Mouse (Mus musculus) ovary, postnatal 36 days (tissue): ENCODE results near the gene Sh3pxd2b.

Source experiments
- DNase-seq: peaks from one replicate; pipeline ENCODE4 v3.0.0; 2022; ENCODE audit warnings: low spot score, mixed read lengths

Sh3pxd2b gene

DNA sequence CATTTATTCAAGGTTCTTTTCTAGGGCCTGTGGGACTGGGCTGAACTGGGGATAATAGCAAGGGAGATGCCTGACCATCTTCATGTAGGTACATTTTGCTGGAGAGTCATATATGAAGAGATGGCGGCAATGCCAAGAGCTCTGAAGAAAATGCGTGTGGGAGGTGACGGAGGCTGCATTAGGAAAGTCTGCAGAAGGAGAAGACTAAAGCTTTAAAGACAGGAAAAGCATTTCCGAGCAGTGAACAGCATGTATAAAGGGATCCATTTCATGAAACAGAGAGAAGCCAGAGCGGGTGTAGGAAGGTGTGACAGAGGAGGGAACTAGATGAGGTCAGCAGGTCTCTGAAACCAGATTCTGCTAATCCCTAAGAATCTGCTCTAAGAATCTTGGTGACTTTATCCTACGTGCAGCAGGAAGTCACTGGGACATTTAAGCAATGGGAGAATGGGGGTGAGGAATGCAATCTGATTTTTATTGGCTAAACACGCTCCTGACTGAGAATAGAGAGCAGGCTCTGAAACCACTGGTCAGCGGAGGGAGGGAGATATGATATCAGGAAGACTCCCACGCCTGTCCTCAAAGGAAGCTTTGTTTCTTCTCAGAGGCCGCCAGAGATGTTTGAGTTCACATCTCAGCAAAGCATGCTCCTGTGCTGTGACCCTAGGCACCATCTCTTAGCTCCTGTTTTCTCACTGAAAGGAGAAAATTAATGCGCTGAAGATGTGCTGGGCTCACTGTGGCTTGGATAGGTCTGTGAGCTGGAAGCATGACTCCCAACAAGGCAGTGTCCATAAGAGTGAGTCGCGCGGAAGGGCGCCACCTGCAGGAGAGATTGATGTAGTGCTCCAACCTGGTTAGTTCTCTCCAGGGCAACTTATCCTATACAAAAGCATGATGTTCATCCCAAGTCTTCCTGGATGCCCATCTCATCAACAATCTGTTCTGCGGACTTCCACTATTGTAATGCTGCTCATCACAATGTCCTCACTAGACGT, 6.8 kb upstream of the Sh3pxd2b start:
- DNase-seq: peak; percentile 53

DNA sequence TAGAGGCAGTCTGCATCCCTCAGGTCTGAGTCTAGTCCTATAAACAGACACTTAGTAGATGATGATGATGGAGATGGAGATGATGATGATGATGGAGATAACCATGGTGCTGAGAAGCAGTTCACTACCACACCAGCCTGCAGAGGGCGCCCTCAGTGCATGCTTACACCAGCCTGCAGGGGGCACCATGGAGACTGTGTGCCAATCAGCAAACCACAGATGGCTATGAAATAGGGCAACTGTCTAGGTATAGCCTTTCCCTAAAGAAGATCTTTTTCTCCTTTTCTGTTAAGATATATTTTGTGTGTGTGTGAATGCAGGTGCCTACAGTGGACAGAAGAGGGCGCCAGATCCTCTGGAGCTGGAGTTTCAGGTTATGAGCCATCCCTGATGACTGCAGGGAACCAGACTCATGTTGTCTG, 4.8 kb upstream of the Sh3pxd2b start:
- DNase-seq: peak; percentile 24

DNA sequence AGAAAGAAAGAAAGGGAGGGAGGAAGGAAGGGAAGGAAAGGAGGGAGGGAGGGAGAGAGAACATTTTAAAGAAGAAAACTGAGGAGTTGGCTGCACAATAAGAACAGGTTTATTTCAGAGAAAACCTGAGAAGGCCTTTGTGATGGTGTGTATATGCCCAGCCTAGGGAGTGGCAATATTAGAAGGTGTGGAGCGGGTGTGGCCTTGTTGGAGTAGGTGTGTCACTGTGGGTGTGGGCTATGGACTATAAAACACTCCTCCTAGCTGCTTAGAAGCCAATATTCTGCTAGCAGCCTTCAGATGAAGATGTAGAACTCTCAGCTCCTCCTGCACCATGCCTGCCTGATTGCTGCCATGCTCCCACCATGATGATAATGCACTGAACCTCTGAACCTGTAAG, 4.3 kb upstream of the Sh3pxd2b start:
- DNase-seq: no peak

DNA sequence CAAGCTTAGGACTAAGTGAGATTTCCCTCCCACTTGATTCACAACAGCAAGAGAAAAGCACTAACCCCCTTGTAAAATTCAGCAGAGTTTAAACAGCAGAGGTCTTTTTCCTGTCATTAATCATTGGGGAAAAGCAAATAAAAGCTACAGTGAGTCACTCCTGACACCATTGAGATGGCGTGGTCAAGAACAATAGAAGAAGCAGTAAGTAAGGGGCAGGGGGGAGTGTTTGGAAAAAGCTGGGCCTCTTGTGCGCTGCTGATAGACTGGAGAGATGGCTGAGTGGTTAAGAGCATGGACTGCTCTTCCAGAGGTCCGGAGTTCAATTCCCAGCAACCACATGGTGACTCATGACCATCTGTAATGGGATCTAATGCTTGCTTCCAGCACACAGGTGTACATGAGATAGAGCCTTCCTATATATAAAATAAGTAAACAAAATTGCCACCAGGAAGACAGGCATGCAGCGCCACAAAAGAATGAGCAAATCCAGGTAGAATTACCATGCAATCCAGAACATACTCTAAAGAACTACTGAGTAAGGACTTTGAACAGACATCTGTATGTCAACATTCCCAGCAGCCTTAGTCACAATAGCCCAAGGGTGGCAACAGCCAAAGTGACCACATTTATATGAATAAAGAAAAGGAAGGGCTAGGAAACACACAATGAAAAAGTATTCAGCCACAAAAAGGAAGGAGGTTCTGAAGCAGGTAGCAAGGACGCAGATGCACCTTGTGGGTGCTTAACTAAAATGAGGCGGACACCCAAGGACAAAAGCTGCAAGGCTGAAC, 1.9 kb upstream of the Sh3pxd2b start:
- DNase-seq: no peak

DNA sequence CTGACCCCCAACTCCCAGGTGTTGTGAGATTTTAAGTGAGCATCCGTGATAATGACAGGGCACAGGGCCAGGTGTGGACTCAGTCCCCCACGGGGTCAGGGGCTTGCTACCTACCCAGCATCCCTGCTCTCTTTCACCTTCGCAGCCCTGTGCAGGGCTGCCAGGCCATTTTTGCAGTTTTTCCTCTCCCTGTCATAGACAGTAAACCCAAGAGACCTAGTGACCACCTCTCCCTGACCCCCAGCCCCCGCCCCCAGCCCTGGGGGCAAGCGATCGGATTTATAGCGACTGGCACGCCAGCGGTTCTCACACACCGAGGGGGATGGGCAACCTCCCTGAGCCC, 385 bp upstream of the Sh3pxd2b start:
- DNase-seq: no peak

DNA sequence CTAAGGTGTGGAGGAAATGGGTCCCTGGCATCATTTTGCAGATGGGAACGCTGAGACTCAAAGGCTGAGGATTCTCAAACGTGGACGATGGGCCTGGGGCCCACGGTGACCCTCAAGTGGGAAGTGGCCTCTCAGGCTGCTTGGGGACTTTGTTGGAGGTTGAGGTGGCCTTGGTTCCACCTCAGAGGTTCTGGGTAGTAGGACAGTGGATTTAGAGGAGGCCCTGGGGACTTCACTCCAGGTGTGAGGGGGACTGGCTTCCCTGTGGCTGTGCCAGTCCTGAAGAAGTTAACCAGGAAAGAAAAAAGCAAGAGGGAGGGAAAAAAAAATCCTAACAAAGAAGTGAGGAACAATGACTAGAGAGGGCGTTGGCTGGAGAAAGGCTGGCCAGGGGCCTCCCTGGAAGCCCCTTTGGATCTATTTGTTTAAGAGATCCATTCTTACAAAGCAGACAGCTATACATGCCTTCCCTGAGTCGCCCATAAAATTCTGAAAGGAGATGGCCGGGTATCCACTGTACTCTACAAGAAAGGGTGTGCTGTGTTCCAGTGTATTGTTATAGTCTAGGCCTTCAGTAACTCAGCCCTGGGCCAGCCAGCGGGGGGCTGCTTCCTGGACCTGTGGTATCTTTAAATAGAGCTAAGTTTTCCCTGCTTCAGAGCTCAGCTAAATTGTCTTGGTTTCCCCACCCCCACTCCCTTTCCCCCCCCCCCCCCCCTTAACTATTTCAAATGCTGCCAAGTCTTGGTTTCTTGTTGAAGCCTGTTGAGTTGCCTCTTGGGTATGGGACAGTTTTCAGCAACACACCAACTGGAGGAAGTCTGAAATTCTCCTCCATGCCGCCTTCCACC, 1.0 kb downstream of the Sh3pxd2b start:
- DNase-seq: no peak

DNA sequence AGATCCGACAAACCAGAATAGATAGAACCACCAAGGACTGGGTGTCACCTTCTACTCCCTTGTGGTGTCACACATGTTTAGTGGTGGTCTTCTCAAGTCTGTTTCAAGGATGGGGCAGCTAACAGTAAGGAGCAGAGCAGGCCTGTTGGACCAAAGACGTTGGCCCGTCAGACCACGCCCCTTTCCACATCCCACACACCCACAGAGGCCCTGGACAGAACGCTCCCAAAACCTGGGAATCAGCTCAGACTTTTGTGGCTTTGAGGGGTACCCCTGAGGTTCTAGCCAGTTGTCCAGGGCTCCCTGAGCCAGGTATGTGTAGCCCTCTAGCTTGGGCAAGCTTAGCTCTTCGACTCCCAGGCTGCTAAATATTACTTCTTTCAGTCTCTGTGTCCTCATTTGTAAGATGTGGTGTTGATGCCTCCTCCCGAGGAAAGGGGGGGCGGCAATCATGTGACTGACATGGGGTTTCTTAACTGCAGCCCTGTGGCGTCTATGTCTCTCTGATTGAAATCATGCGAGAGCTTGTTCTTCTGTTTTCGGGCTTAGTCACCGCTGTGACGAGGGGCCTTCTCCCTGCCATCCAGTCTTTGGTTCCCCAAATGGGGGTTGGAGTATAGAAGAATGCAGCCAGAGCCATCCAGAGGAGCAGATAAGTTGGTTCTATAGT, 1.8 kb downstream of the Sh3pxd2b start:
- DNase-seq: no peak

DNA sequence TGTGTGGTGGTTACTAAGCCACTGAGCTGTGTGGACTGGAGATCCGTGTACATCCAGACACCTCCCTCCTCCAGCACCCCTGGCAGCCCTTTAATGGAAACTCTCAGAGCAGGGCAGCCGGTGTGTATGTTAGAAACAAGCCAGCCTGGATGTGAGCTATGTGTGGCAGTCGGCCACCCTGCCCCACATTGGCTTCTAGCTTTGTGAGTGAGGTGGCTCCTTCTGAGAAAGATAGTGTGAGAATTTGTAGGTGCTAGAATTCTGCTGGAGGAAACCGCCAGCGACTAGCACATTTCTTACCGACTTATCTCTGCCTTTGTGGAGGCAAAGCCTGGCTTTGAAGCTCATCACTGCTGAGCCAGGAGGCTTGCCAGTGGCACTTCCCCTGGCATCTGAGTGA, 5.3 kb downstream of the Sh3pxd2b start:
- DNase-seq: no peak

DNA sequence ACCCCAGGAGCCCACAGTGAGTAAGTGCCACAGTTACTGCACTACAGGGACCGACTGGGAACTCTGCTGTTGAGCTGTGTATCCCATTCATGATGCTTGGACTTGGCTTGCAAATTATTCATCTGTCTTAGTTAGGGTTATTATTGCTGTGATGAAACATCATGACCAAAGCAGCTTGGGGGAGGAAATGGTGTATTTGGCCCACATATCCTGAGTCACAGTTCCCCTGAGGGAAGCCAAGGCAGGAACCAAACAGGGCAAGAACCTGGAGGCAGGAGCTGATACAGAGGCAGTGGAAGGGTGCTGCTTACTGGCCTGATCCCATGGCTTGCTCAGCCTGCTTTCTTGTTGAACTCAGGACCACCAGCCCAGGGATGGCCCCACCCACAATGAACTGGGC, 7.8 kb downstream of the Sh3pxd2b start:
- no peak for DNase-seq

DNA sequence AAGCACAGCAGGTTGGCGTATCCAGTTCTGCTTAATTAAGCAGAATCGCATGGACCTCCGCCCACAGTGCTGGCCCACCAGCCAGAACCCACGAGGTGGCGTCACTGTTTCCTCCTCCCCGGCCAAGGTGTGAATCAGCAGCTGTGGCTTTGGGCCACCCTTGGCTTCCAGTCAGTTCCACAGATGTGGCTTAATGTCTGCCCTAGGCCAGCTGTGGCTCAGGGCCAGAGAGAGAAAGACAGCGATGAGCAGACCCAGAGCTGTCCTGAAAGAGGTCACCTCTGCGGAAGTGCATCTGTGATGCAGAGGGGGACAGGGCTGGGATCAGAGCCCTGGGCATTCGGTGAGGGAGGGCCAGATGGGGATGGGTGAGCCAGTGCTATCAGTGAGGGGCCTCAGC, 10.1 kb downstream of the Sh3pxd2b start:
- DNase-seq: peak; percentile 44

DNA sequence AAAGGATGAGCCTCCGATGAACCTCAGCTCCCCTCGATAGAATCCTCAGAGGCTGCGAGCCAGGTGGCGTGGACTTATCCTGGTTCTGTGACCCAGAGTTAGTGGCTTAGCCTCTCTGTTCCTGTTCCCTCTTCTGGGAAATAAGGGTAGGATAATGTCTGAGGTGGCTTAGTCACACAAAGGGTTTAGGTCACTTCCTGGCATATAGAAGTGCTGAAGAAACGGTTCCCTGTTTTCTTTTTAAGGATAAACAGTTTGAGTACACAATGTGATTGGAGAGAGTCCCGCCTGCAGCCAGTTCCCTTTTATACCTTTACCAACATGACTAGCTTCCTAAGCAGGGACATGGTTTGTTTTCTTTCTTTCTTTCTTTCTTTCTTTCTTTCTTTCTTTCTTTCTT, 10.8 kb downstream of the Sh3pxd2b start:
- DNase-seq: no peak

DNA sequence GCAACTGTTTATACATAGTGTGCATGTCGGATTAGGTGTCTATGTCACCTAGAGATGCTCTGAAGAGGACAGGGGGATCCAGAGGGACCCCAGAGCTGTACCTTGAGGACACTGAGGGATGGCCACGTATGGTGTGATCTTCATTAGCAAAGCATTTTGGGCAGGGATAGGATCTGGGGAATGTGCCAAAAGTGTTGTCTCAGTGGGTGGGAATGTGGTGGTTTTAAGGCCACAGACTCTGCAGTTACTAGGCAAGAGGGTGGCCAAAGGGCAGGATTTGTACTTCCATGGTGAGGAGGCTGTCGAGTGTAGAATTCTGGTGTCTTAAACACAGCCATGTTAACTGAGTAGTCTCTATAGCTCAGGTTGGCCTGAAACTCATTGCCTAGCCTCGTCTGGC, 11.9 kb downstream of the Sh3pxd2b start:
- no peak for DNase-seq

DNA sequence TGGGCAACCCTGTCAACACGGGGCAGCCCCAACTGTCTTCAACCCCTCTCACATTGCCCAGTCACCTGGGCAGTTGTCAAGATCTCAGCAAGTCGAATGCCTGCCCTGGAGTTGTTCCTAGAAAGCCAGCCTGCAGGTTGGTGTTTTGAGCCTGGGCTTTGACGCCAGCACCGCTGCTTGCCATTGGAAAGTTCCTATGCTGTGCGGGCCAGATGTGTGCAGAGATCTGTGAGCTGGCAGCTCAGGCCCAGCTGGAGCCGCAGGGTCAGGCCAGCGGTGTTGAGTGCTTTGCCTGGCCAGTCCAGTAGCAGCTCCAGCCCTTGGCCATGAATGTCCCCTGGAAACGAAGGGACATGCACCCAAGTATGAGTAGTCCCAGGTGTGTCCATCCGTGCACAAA, 14.2 kb downstream of the Sh3pxd2b start:
- DNase-seq: no peak

DNA sequence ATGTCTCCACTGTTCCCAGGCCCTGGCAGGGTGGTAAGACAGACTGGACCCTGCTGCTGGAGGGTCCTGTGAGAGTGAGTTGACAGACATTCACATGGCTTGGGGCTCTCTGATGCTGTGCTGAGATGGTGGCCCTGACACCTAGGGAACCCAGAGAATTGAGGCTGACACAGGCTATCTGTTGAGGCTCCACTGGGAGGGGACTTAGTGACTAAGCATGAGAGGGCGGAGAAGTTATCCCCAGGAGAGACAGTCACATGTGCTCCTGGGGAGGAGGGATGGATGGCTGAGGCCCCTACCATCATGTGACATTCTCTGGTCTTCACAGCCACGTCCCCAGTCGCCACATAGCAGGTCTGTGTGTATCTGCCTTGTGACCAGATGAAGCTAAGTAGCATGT, 15.6 kb downstream of the Sh3pxd2b start:
- DNase-seq: no peak

DNA sequence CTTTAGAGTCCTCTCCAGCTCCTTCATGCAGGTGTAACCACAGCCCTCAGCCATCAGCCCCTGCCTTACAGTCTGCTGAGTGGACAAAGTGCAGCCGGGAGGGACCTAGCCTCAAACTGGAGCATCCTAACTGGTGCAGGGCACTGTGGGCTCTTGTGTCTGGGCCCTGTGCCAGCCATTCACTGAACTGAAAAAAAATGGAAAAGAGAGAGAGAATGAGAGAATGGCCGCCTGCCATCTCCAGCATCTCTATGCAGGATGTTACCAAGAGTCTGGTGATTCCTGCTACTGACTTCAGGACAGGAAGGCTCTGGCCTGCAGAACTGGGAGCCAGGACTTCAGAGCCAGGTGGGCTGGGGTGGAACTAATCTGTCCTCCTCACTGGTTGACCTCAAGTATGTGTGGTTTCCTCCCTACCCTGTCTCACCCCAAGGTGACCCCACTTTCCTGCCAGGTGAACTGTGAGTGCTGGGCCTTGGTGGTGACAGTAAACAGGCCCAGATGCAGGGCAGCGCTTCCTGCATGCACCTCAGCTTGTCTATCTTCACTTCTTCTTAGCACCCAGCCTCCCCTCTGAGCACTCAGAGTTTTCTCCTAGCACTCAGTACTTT, 16.1 kb downstream of the Sh3pxd2b start:
- DNase-seq: no peak

DNA sequence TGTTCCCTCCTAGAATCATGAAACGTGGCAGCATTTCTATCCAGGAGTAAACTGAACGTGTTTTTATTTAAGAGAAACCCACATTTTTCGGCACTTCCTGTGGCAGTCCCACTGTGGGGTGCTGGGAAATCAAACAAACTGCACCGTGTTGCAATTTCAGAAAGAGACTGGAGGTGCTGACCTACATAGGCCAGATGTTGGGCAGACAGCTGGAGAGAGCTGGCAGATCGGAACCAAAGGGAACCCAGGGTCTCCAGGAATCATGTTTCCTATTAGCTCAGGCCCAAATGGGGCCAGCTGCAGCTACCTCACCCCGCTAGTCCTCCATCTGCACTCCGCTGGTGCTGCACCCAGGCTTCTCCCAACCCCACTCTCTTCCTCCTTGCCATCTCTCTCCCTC, 16.8 kb downstream of the Sh3pxd2b start:
- no peak for DNase-seq

DNA sequence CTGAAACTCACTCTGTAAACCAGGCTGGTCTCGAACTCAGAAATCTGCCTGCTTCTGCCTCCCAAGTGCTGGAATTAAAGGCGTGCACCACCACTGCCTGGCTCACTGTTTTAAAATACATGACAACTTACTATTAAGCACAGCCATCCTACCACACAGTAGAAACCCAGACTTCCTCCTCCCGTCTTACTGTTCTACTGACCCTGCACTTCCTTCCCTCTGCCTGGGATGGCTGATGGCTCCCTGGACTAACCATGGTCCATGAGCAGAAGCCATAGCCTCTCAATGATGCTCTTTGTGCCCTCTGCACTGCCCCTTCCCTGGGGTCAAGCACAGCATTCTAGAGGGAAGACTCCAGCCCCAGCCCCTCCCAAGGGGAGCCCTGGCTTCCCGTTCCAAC, 17.9 kb downstream of the Sh3pxd2b start:
- no peak for DNase-seq

DNA sequence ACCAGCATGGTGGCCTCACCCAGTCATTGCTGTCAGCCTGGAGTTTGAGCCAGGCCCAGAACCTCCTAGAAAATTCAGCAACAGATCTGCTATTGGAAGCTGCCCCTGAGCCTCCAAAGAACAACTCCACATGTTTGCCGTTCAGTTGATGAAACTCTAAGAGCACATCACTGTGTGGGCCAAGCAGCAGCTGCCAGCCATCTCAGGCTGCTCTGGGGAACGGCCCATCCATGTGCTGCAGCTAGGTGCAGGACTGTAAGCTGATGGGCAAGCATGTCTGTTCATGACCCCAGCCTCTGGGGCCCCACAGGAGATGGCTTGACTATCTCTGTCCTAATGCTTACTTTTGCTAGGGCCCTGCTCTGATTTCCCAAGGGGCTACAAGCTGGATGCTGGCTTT, 19.4 kb downstream of the Sh3pxd2b start:
- no peak for DNase-seq

DNA sequence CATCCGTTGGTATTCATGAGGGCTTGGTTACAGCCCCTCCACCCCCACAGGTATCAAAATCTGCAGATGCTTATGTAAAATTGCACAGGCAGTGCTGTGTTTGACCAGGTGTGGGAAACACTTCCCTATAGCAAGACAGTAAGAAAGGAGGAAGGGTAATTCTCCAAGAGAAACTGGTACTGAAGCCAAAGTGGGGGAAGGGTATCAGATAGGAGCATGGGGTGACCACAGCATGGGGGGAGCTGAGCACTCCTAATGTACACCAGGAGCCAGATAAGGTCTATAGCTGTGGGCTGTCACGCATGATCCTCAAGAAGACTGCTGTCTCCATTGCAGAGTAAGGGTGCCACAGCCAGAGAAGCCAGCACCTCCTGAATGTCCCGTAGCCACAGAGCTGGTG, 21.4 kb downstream of the Sh3pxd2b start:
- DNase-seq: no peak

DNA sequence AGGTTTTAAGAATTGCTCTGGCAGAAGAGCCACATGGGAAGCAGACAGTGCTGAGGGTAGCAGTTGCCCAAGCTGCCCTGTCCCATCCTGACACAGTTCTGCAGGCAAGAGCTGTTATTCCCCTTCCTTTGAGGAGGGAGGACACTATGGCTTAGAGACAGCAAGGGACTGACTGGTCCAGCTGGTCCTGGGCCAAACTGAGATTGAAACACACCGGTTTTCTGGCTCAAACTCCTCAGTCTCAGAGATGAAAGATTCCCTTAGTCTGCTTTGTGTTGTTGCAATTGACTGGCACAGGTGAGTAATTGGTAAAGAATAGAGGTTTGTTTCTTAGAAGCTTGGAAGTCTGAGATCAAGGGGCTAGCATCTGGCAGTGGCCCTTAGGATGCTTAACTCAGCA, 23.3 kb downstream of the Sh3pxd2b start:
- DNase-seq: no peak

DNA sequence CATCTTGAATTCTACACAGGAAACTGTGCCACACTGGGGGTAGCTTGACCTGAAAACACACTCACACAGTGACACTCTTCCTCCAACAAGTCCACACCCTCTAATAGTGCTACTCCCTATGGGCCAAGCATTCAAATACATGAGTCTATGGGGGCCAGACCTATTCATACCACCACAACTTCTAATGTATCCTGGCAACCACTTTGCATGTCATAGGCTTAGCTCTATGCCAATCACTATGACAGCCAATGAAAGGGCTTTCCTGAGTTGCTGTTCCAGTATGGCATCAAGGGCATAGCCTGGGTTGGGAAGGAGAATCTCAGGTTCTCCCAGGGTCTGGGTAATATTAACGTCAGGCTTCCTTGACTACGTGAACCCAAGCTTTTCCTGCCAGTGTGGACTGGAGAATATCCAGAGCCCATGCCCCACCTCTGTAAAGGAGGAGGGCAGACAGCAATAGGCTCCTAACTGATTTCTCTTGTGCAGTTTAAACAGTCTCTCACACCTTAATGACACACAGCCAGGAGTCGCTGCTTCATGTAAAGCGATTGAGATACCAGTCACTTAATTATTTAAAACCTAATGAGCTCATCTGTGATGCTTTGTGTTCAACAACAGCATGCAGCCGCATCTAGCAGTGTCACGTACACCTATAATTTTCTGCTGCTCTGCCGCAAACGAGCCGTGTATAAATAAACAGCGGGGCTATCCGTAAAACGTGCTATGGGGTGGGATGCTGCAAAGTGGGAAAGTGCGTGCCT, 25.8 kb downstream of the Sh3pxd2b start:
- DNase-seq: no peak
